Mouse (Mus musculus) embryonic fibroblast, embryonic 13.5 days (primary cell): ENCODE results near the gene Ntan1. TPM values are rescaled to one million over a fixed set of nuclear protein-coding genes. Genes with fewer than 3 reads are reported as not detected.
"Not testable (repeated sequence)": the region's sequence is repeated elsewhere in the genome, so short reads cannot be mapped to it uniquely, and the experiment has no call there.

Experiments used
- H3K27ac ChIP-seq: 2 replicates; pipeline ENCODE4 v1.5.1; 2012; ENCODE audit warnings: low read length, control low read depth, inconsistent platforms; ENCODE audit not compliant: insufficient read depth
- H3K4me1 ChIP-seq: 2 replicates; pipeline ENCODE4 v1.6.1; 2011; ENCODE audit warnings: low read length; ENCODE audit not compliant: control insufficient read depth, insufficient read depth
- H3K4me3 ChIP-seq: 2 replicates; pipeline ENCODE4 v1.5.1; 2011; ENCODE audit warnings: mild to moderate bottlenecking, control low read depth, low read length; ENCODE audit not compliant: insufficient read depth
- CTCF ChIP-seq: IDR thresholded peaks from 2 replicates; pipeline ENCODE4 v1.5.1; 2011; ENCODE audit warnings: mild to moderate bottlenecking, control low read depth, low read length, moderate library complexity, borderline replicate concordance; ENCODE audit not compliant: insufficient read depth
- POLR2A ChIP-seq: IDR thresholded peaks from 2 replicates; pipeline ENCODE4 v1.6.1; 2011; ENCODE audit warnings: low read depth, mild to moderate bottlenecking, control low read depth, low read length, moderate library complexity
- polyA plus RNA-seq: library from polyadenylated mRNA; stranded (reverse); fragments of >200 nt; gene quantifications from 2 replicates; pipeline ENCODE4 v1.2.4, GENCODE M21; 2011; ENCODE audit warnings: low read depth; ENCODE audit not compliant: missing spikeins, insufficient read length

Gene Ntan1
- polyA plus RNA-seq, 1 experiment: 82.0 TPM

DNA sequence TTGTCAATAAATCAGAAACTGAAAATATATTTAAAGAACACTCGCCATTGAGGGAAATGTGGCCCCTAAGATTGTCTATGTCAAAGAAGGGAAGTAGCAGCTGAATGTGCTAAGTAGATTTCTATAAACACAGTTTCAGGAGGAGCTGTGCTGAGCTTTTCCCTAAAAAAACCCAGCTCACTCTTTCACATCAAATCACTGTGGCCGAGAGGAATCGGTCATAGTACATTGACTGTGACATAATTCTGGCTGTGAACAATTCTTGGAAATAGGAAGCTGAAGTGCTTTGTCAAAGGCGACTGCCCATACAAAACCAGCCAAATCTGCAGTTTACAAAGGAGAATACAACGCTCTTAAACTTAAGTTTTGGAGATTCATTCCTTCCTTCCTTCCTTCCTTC is 48.0 kb downstream of the Ntan1 start:
- Histone ChIP-seq H3K4me3 (no peak overlapping the region), H3K27ac (no peak overlapping the region), H3K4me1 (no peaks in the 10 kb centered on the region)
- TF ChIP-seq POLR2A (no peak), CTCF (no peak)

DNA sequence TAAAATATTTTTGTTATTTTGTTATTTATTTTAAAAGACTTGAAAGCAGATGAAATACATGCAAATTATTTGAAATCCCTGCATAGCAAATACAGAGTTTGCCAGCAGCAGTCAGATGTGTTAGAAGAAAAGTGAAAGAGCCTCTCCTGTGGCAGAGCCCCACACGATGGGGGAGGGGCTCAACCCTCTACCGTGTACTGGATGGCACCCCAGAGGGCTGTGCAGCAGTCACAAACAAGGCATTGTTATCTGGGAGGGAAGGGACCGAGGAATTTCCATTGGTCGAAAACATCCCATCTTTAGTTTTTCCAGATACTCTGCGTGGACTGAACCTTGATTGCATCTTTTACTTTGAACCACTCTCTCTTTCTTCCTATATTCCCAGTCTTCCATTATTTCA is 48.8 kb downstream of the Ntan1 start:
- not testable (repeated sequence) for H3K27ac ChIP-seq, H3K4me1 ChIP-seq, H3K4me3 ChIP-seq

DNA sequence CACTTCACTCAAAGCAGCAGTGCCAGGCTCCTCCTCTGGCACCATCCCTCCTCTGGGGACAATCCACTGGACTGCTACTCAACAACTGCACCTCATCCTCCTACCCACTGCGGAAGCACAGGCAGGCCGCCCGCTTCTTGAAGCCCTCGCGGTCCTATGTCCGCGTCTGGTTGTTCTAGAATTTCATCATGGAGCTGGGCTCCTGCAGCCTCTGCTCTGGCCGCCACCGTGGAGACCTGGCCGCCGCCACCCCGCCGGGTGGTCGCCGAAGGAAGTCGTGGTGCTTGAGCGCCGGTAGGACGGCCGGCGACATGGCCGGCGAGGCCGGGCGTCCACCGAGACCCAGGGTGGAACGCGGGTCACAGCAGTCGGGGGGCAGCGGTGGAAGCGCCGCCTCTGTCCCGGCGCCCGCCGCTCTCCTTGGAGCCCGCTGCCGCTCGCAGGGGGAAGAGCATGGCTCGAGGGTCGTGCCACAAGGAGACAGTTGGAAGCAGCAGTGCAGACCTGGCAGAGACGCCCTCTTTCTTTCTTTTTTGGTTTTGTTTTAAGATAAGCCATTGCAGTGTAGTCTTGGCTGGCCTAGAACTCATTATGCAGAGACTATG is 49.4 kb downstream of the Ntan1 start:
- no peak for TF ChIP-seq POLR2A
- no peak for TF ChIP-seq CTCF
- H3K27ac ChIP-seq: no peak overlapping the region
- no peak overlapping the region for H3K4me3 ChIP-seq
- H3K4me1 ChIP-seq: no peaks in the 10 kb centered on the region

DNA sequence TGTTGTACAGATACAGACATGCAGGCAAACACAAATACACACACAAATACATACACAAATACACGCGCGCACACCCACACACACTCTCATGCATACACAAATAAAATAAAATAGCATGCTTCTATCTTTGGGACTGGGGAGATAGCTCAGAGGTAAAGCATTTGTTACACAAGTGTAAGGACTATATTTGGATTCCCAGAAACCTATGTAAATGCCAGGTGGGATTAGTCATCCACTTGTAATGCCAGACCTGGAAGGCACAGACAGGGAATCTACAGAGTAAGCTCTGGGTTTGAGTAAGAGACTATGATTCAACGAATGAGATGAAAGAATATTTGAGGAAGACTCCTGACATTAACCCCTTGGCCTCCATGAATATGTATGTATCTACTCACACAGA is 56.8 kb downstream of the Ntan1 start:
- H3K4me3 ChIP-seq: no peak overlapping the region
- peak overlapping the region; percentile 34; the same call in 1 of the 2 replicates for H3K27ac ChIP-seq
- TF ChIP-seq CTCF (no peak), POLR2A (no peak)
- H3K4me1 ChIP-seq: no peaks in the 10 kb centered on the region

DNA sequence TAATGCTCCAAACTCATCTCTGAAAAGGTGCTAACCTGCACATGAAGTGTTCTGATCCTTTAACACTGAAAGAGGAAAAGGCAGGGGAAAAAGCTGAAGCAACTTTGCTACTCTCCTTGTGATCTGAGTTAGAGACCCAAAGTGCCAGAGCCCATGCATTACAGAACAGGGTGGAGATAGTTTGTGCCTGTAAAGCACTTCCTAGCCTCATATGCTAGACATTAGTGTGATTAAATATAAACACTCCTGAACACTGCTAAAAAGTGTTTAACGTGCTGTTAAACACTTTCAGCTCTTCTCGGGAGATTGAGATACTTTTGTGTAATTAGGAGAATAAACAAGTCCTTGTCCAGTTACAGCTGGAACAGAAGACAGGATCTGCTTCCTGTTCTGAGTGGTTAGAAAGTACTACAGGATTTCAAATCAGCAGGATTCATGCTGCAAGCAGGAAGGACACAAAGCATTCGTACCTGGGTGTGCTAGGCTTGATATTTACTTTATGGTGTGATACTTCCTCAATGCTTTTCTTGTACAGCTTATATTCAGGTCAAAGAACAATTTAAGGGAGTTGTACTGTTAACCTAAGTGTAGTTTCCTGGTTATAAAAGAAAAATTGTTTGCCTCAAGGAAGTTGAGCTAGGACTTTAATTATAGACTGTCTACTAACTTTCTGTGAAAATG is 64.6 kb downstream of the Ntan1 start:
- H3K27ac ChIP-seq: no peak overlapping the region
- TF ChIP-seq POLR2A (no peak), CTCF (no peak)
- no peak overlapping the region for H3K4me3 ChIP-seq
- no peaks in the 10 kb centered on the region for H3K4me1 ChIP-seq

Other genes starting within 250 kb of the Ntan1 start
- gene Parn, start 150.7 kb upstream of the Ntan1 start, polyA plus RNA-seq: 33.4 and 38.1 TPM in 2 replicates
- 40.0 and 51.7 TPM in 2 replicates for gene Bfar, start 147.0 kb upstream of the Ntan1 start, polyA plus RNA-seq
- gene 3110001I22Rik, start 146.9 kb upstream of the Ntan1 start, polyA plus RNA-seq: 2.7 and 3.8 TPM in 2 replicates
- not detected in 2 replicates for gene Pla2g10, start 87.9 kb upstream of the Ntan1 start, polyA plus RNA-seq
- 52.4 and 52.5 TPM in 2 replicates for gene Rrn3, start 38.1 kb upstream of the Ntan1 start, polyA plus RNA-seq
- 195 and 220 TPM in 2 replicates for gene Pdxdc1, start 84.3 kb downstream of the Ntan1 start, polyA plus RNA-seq
- gene Mpv17l, start 84.3 kb downstream of the Ntan1 start, polyA plus RNA-seq: 4.7 and 5.1 TPM in 2 replicates
- gene 2900011O08Rik, start 167.8 kb downstream of the Ntan1 start, polyA plus RNA-seq: 0.65 and 1.1 TPM in 2 replicates
- not detected in 2 replicates for gene Ifitm7, start 168.0 kb downstream of the Ntan1 start, polyA plus RNA-seq